Mouse (Mus musculus) cerebral cortex, adult 2 months (tissue): ENCODE results near the gene Slc22a14.

ENCODE experiments used
- WGBS: fragments of 180-500 bp; shearing (Covaris S2); methylation state at CpG from one replicate; pipeline ENCODE4 v1.1.7; 2018; 5-methylcytosine and 5-hydroxymethylcytosine counted together

Slc22a14 gene

GRCm38 (mm10) chr9:119260825-119261224 is 104.5 kb downstream of the Slc22a14 start:
- 95% methylated on average over 2 of the region's 2 CpGs for WGBS

DNA sequence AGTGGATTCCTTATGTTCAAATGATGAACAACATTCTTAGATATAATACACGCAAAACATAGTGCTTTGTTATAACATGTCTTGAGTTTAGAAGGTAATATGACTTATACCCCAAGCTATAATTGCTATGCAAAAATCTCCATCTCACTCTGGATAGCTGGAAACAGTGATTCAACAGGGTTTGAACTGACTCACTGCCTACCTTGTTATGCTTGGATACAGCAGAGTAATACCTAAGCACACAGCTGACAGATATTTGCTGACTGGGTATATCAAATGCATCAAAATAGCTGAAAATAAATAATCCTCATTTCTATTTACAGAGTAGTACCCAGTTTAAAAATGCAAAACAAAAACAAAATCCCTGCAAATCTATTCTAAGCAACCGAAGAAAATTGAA is 106.6 kb downstream of the Slc22a14 start:
- 97% methylated on average over 2 of the region's 2 CpGs for WGBS

- 80% methylated on average over 5 of the region's 5 CpGs for WGBS
These were observed 107.2 kb downstream of the Slc22a14 start for GRCm38 (mm10) chr9:119258128-119258527.

GRCm38 (mm10) chr9:119256161-119256560 is 109.2 kb downstream of the Slc22a14 start:
- 96% methylated on average over 12 of the region's 12 CpGs for WGBS

DNA sequence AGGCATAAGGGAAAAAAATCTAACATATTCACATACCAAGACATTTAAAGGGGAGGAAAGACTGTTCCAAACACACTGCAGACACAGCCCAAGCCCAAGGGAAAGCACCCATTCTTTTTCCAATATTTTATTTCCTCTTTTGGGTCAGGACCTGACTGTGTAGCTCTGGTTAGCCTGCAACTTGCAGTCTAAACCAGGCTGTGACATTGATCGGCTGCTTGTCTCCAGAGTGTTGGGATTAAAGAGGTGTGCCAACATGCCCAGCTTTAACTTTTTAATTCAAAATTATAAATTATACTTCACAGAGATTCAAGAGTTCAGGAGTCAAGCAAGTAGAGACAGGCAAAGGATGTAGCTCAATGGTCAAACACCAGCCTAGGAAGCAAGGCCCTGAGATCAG is 110.3 kb downstream of the Slc22a14 start:
- 92% methylated on average over 1 of the region's 1 CpGs for WGBS

DNA sequence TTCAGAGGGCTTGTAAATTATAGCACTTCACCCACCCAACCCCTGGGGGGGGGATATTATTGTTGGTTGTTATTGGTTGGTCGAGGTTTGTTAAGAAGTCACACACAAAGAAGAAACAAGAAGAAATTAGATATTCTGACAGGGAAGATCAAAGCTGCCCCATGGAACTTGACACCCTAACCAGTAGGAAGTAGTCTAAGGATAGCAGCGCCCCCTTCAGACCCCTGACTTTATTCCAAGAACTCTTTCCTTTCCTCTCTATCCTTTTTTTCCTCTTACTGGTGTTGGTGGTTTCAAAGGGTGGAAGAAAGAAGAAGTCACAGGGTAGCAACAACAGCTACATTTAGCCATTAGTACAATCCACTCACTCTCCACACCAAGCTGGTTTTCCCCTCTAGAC is 111.2 kb downstream of the Slc22a14 start:
- 85% methylated on average over 2 of the region's 2 CpGs for WGBS

DNA sequence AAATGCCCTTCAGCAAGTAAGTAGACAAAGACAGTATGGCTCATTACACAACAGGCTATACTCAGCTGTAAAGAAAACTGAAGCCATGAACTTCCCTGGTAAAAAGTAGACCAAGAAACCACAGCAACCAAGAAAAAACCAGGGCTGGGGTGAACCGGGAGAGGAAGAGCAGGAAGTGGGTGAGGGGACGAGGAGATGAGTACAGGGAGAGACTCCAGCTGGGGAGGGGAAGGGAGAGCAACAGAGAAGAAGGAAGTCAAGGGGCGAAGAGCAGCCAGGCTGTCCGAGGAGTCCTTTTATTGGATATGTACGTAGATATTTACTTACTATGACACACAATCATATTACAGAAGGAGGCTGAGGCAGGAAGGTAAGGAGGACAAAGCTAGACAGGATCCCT is 117.4 kb downstream of the Slc22a14 start:
- WGBS = 78% methylated on average over 5 of the region's 5 CpGs

DNA sequence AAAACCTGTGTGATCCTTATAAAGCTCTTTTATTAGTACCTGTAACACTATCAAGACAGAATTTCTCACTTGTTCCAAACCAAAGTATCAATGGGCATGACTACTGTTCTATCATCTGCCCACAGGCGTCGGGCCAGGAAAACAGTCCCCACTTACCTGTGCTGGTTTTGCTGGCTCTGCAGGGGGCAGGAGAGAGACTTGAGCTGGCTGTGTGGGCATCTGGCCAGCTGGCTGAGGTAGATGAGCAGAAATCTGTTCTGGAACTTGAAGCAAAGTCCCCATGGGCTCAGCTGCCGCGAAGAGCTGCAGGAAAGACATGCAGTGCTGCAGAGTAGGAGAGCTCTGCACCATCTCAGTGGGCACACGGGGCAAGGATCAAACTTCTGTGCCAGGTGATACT is 118.5 kb downstream of the Slc22a14 start:
- 77% methylated on average over 5 of the region's 5 CpGs for WGBS

- whole genome bisulfite sequencing = 94% methylated on average over 3 of the region's 3 CpGs
These were observed 121.4 kb downstream of the Slc22a14 start for GRCm38 (mm10) chr9:119243981-119244380.

DNA sequence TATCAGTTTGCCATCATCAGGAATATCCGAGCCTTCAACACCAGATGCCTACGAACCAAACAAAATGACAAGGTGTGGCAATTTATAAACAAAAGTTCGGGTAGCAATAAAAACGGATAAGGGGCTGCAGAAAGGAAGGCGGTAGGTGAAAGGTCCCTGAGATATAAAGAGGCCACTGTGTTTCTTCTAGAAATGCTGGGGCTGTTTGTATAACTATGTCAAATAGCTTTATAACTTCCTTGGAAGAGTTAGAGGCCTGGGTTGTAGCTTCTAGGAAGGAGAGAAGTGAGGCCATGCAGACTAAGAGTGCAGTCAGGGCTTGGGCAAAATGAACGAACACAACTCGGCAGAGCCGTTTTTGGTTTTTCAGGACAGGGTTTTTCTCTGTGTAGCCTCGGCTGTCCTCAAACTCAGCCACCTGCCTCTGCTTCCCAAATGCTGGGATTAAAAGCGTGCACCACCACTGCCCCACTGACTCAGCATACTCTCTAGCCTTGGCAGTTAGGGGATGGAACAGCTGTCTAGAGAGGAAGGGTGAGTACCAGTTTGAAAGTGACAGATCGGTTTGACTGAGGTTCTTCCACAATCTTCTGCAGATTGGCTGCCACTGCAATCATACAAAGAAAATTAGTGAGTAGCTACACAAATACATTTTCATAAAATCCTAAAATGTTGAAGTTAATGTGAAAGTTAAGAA is 124.0 kb downstream of the Slc22a14 start:
- WGBS = 82% methylated on average over 11 of the region's 11 CpGs

- 69% methylated on average over 10 of the region's 10 CpGs for WGBS
These were observed 124.9 kb downstream of the Slc22a14 start for GRCm38 (mm10) chr9:119240286-119240997.

DNA sequence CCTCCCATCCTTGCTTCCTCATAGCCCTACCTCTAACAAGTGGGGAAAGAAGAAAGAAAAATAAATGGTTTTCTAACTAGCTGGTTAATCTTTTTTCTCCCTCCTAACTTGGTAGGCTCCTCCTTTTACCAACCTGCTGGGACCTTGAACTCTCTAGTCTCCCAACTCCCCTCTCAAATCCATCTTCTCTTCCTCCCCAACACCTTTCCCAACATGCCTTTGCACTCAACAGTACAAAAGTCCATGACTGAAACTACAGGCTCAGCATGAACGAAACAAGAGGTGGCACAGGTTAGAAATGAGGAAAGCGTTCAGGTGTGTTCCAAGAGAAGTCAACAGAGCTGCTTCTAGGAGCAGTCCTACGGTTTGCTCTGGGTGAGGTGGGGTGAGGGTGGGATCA is 126.1 kb downstream of the Slc22a14 start:
- WGBS = 96% methylated on average over 3 of the region's 3 CpGs

GRCm38 (mm10) chr9:119238796-119239195 is 126.6 kb downstream of the Slc22a14 start:
- 86% methylated on average over 4 of the region's 4 CpGs for WGBS

DNA sequence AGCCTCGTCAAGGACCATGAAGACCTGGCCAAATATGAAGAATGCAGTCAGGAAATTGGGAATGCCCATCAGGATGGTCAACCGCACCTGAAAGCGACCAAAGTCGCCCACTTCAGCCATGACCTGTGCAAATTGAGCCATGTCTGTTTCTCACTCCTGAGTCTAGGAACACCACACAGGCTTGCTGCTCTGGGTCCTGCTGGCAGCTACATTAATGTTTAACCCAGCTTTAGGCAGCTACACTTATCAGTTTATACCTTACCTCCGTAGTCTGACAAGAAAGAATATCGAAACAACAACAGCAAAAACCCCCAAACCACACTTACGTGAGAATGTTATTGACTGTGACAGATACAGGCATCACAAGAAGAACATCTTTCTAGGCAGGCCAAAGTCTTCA is 133.8 kb downstream of the Slc22a14 start:
- WGBS = 96% methylated on average over 7 of the region's 7 CpGs

DNA sequence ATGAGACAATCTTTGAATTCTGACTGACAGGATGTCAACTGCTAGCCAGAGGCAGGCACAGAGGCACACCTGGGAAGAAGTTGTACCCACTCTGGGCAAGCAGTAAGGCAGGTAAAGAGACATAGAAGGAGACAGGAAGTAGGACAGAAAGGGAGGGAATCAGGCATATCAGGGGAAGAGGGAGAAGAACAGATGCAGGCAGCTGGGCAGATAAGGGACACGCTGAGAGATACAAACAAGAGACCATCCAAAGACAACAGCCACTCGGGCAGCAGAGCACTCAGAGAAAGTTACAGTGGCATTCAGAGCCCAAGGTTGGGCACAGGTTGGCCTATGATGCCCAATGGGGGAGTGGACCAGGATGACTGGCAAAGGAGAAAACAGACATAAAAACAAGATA is 134.5 kb downstream of the Slc22a14 start:
- WGBS = 93% methylated on average over 2 of the region's 2 CpGs

DNA sequence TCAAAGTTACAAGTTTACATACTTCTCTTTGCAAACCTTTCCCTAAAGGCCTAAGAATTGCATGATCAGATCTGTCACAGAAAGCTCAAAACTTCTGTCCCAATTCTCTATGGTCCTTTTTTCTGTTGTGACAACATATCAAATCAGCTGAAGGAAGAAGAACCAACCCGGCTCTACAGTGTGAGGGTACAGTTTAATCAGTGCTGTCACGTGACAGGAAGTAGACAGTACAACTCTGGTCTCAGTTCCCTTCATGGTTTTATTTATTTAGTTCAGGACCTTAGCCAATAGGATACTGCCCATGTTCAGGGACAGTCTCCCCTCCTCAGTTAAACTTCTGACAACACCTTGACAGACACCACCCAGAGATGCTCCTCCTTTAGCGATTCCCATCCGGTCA is 145.1 kb downstream of the Slc22a14 start:
- WGBS = 85% methylated on average over 4 of the region's 4 CpGs

DNA sequence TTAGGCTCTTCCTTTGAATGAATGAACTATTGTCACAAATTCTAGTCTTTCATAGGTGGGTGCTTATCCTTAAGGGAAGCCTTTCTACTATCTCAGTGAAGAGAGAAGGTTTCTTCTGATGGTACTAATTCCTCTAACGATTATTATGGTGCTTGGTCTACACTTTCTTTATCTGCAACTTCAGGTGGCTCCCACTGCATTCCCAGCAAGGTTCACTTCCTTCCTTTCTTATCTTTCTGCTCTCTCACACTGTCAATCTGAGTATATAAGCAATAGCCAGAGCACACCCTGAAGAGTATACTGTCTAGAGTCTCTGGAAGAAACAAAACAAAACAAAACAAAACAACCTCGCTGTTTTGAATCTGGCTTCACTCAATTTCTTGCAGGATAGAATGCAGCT is 145.7 kb downstream of the Slc22a14 start:
- 74% methylated on average over 2 of the region's 2 CpGs for WGBS

DNA sequence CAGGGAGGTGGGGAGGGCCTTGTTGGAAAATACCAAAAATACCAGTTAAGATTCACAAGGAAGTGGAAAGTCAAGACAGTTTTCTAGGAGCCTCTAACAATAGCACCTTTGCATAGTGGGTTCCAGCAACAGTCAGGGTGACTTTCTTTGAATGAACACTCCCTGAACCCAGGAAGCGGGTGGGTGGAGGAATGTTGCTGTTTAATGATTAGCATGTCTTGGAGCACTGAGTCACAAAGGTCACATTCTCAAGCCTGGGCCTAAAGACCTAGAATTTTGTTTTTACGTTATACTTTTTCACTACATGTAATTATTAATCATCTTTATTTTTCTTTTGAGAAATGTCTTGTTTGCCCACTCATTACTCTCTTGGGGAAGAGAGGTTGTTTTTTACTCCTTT is 150.0 kb downstream of the Slc22a14 start:
- WGBS = 96% methylated on average over 2 of the region's 2 CpGs

DNA sequence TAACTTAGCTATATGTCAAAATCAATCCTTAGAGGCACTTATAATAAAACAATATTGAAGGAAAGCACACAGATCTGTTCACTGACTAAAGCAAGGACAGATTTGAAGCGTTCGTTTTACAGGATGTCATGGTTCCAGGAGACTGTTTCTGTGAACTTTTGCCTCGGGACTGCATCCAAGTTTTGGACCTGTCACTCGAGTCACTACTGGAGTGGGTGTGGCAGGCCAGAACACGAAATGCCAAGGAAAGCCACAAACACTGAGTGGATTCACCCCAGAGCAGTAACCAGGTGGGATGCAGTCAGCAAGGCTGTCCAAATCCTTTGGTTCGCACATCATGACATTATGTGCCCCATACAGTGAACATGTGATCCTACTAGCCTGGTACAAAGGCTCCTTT is 150.8 kb downstream of the Slc22a14 start:
- WGBS = 88% methylated on average over 6 of the region's 6 CpGs

- WGBS = 79% methylated on average over 8 of the region's 8 CpGs
These were observed 152.4 kb downstream of the Slc22a14 start for GRCm38 (mm10) chr9:119212996-119213395.

DNA sequence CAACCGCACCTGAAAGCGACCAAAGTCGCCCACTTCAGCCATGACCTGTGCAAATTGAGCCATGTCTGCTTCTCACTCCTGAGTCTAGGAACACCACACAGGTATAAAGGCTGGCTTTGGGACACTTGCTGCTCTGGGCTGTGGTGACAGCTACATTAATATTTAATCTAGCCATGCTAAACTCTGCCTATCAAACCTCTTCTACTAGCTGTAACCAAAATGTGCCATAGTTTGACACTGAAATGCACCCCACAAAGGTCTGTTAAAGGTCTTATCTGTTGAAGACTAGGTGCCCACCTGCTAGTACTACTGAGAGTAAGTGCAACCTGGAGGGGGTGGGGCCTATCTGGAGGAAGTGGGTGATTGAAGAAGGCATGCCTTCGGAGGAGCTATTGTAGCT is 156.4 kb downstream of the Slc22a14 start, which contains the start of gene Slc22a13:
Gene Slc22a13, minus strand, starts transcription at position 101 of the 400 bp plus-strand sequence.
- WGBS = 96% methylated on average over 4 of the region's 4 CpGs

DNA sequence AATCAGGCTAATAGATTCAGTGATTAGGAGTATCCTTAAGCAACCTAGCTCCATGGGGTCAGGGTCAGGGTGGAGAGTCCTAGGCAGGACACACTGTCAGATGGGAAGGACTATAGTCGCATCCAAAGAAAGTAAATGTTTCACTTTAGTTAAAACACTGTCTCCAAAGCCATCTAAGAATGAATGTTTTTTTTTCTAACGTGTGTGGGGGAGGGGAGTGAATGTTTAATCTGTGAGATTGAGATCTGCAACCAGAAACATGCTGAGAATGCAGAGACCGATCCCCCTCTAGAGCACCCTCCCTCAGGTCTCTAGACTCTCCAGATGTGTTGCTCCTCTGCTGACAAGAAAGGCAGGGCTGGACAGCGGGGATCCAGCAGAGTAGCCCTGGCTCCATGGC is 158.2 kb downstream of the Slc22a14 start:
- 77% methylated on average over 4 of the region's 4 CpGs for WGBS

- 84% methylated on average over 2 of the region's 2 CpGs for WGBS
These were observed 158.7 kb downstream of the Slc22a14 start for GRCm38 (mm10) chr9:119206666-119207065.
